Mouse (Mus musculus): ENCODE measurements around the gene Cdh13. TPM values are rescaled to one million over a fixed set of nuclear protein-coding genes. Genes with fewer than 3 reads are reported as not detected.

Gene Cdh13
- polyA plus RNA-seq, 1 experiment = not detected

- peaks cover 88% of the 10 kb centered on the region for H3K9me3 ChIP-seq (ENCODE audit: control insufficient read depth, low read length)
These were observed 751.6 kb downstream of the Cdh13 start for GRCm38 (mm10) chr8:119035126-119035525.

GRCm38 (mm10) chr8:119037571-119037970 lies 754.0 kb downstream of the Cdh13 start:
- H3K4me1 ChIP-seq (ENCODE audit: control insufficient read depth) = no peaks in the 10 kb centered on the region
- no peak overlapping the region for H3K4me3 ChIP-seq (replicated peaks)
- TF ChIP-seq GATA1 (IDR thresholded peaks at IDR 0.05; ENCODE audit: low read length) (no peak), TAL1 (IDR thresholded peaks at IDR 0.05; ENCODE audit: low read length) (no peak)
- no peaks in the 10 kb centered on the region for H3K36me3 ChIP-seq (ENCODE audit: control insufficient read depth)
- peaks cover 91% of the 10 kb centered on the region for H3K9me3 ChIP-seq (ENCODE audit: control insufficient read depth, low read length)
- no peaks in the 10 kb centered on the region for H3K27me3 ChIP-seq (ENCODE audit: control insufficient read depth)

More at GRCm38 (mm10) chr8:119035126-119035525, 751.6 kb downstream of the Cdh13 start:
- TF ChIP-seq TAL1 (IDR thresholded peaks at IDR 0.05; ENCODE audit: low read length) (no peak), GATA1 (IDR thresholded peaks at IDR 0.05; ENCODE audit: low read length) (no peak)
- Histone ChIP-seq H3K36me3 (ENCODE audit: control insufficient read depth) (no peaks in the 10 kb centered on the region), H3K27me3 (ENCODE audit: control insufficient read depth) (no peaks in the 10 kb centered on the region), H3K4me3 (replicated peaks) (no peak overlapping the region), H3K4me1 (ENCODE audit: control insufficient read depth) (no peaks in the 10 kb centered on the region)

GRCm38 (mm10) chr8:119039358-119039757 lies 755.8 kb downstream of the Cdh13 start:
- no peak overlapping the region for H3K4me3 ChIP-seq (replicated peaks)
- TF ChIP-seq TAL1 (IDR thresholded peaks at IDR 0.05; ENCODE audit: low read length) (no peak), GATA1 (IDR thresholded peaks at IDR 0.05; ENCODE audit: low read length) (no peak)
- H3K4me1 ChIP-seq (ENCODE audit: control insufficient read depth) = no peaks in the 10 kb centered on the region
- H3K9me3 ChIP-seq (ENCODE audit: control insufficient read depth, low read length) = peaks cover 90% of the 10 kb centered on the region
- no peaks in the 10 kb centered on the region for H3K27me3 ChIP-seq (ENCODE audit: control insufficient read depth)
- H3K36me3 ChIP-seq (ENCODE audit: control insufficient read depth) = no peaks in the 10 kb centered on the region

GRCm38 (mm10) chr8:119057876-119058275 lies 774.3 kb downstream of the Cdh13 start:
- Histone ChIP-seq H3K4me3 (replicated peaks) (no peak overlapping the region), H3K36me3 (ENCODE audit: control insufficient read depth) (no peaks in the 10 kb centered on the region), H3K27me3 (ENCODE audit: control insufficient read depth) (no peaks in the 10 kb centered on the region), H3K9me3 (ENCODE audit: control insufficient read depth, low read length) (peaks cover 74% of the 10 kb centered on the region), H3K4me1 (ENCODE audit: control insufficient read depth) (no peaks in the 10 kb centered on the region)
- TF ChIP-seq TAL1 (IDR thresholded peaks at IDR 0.05; ENCODE audit: low read length) = no peak
- no peak for TF ChIP-seq GATA1 (IDR thresholded peaks at IDR 0.05; ENCODE audit: low read length)

GRCm38 (mm10) chr8:119061671-119062070 lies 778.1 kb downstream of the Cdh13 start:
- H3K36me3 ChIP-seq (ENCODE audit: control insufficient read depth) = no peaks in the 10 kb centered on the region
- no peaks in the 10 kb centered on the region for H3K27me3 ChIP-seq (ENCODE audit: control insufficient read depth)
- H3K4me3 ChIP-seq (replicated peaks) = no peak overlapping the region
- H3K4me1 ChIP-seq (ENCODE audit: control insufficient read depth) = no peaks in the 10 kb centered on the region
- TF ChIP-seq GATA1 (IDR thresholded peaks at IDR 0.05; ENCODE audit: low read length) = no peak
- no peak for TF ChIP-seq TAL1 (IDR thresholded peaks at IDR 0.05; ENCODE audit: low read length)
- peaks cover 46% of the 10 kb centered on the region for H3K9me3 ChIP-seq (ENCODE audit: control insufficient read depth, low read length)

GRCm38 (mm10) chr8:119064523-119064922 lies 781.0 kb downstream of the Cdh13 start:
- no peak overlapping the region for H3K4me3 ChIP-seq (replicated peaks)
- no peaks in the 10 kb centered on the region for H3K36me3 ChIP-seq (ENCODE audit: control insufficient read depth)
- TF ChIP-seq GATA1 (IDR thresholded peaks at IDR 0.05; ENCODE audit: low read length) = no peak
- no peak for TF ChIP-seq TAL1 (IDR thresholded peaks at IDR 0.05; ENCODE audit: low read length)
- no peaks in the 10 kb centered on the region for H3K4me1 ChIP-seq (ENCODE audit: control insufficient read depth)
- H3K9me3 ChIP-seq (ENCODE audit: control insufficient read depth, low read length) = peaks cover 21% of the 10 kb centered on the region
- H3K27me3 ChIP-seq (ENCODE audit: control insufficient read depth) = no peaks in the 10 kb centered on the region

- Histone ChIP-seq H3K4me3 (replicated peaks) (no peak overlapping the region), H3K9me3 (ENCODE audit: control insufficient read depth, low read length) (peaks cover 51% of the 10 kb centered on the region)
These were observed 788.8 kb downstream of the Cdh13 start for GRCm38 (mm10) chr8:119072291-119072690.

GRCm38 (mm10) chr8:119085022-119085421 lies 801.5 kb downstream of the Cdh13 start:
- no peaks in the 10 kb centered on the region for H3K4me1 ChIP-seq (ENCODE audit: control insufficient read depth)
- H3K9me3 ChIP-seq (ENCODE audit: control insufficient read depth, low read length) = peaks cover 54% of the 10 kb centered on the region
- H3K27me3 ChIP-seq (ENCODE audit: control insufficient read depth) = no peaks in the 10 kb centered on the region
- TF ChIP-seq TAL1 (IDR thresholded peaks at IDR 0.05; ENCODE audit: low read length) = no peak
- no peaks in the 10 kb centered on the region for H3K36me3 ChIP-seq (ENCODE audit: control insufficient read depth)
- H3K4me3 ChIP-seq (replicated peaks) = no peak overlapping the region

More at GRCm38 (mm10) chr8:119072291-119072690, 788.8 kb downstream of the Cdh13 start:
- no peak for TF ChIP-seq GATA1 (IDR thresholded peaks at IDR 0.05; ENCODE audit: low read length)
- no peak for TF ChIP-seq TAL1 (IDR thresholded peaks at IDR 0.05; ENCODE audit: low read length)
- Histone ChIP-seq H3K36me3 (ENCODE audit: control insufficient read depth) (no peaks in the 10 kb centered on the region), H3K27me3 (ENCODE audit: control insufficient read depth) (no peaks in the 10 kb centered on the region), H3K4me1 (ENCODE audit: control insufficient read depth) (no peaks in the 10 kb centered on the region)

GRCm38 (mm10) chr8:119098261-119098660 lies 814.7 kb downstream of the Cdh13 start:
- no peak for TF ChIP-seq TAL1 (IDR thresholded peaks at IDR 0.05; ENCODE audit: low read length)
- TF ChIP-seq GATA1 (IDR thresholded peaks at IDR 0.05; ENCODE audit: low read length) = no peak
- H3K9me3 ChIP-seq (ENCODE audit: control insufficient read depth, low read length) = peaks cover 67% of the 10 kb centered on the region
- no peak overlapping the region for H3K4me3 ChIP-seq (replicated peaks)
- no peaks in the 10 kb centered on the region for H3K27me3 ChIP-seq (ENCODE audit: control insufficient read depth)
- no peaks in the 10 kb centered on the region for H3K36me3 ChIP-seq (ENCODE audit: control insufficient read depth)
- no peaks in the 10 kb centered on the region for H3K4me1 ChIP-seq (ENCODE audit: control insufficient read depth)

GRCm38 (mm10) chr8:119102871-119103270 lies 819.3 kb downstream of the Cdh13 start:
- Histone ChIP-seq H3K27me3 (ENCODE audit: control insufficient read depth) (no peaks in the 10 kb centered on the region), H3K9me3 (ENCODE audit: control insufficient read depth, low read length) (peaks cover 51% of the 10 kb centered on the region), H3K4me1 (ENCODE audit: control insufficient read depth) (no peaks in the 10 kb centered on the region), H3K36me3 (ENCODE audit: control insufficient read depth) (no peaks in the 10 kb centered on the region), H3K4me3 (replicated peaks) (no peak overlapping the region)
- TF ChIP-seq TAL1 (IDR thresholded peaks at IDR 0.05; ENCODE audit: low read length) = no peak
- TF ChIP-seq GATA1 (IDR thresholded peaks at IDR 0.05; ENCODE audit: low read length) = no peak

All from erythroblast, embryonic 14.5 days (primary cell).